Mouse (Mus musculus) midbrain, embryonic 10.5 days (tissue): Measurements from ENCODE around the gene Farp2. TPM values are rescaled to one million over a fixed set of nuclear protein-coding genes. Genes with fewer than 3 reads are reported as not detected.

Source experiments
- DNase-seq: peaks from one replicate; pipeline ENCODE4 v3.0.0-alpha.2; 2017; ENCODE audit warnings: low spot score
- H3K27ac ChIP-seq: fragments of 300-500 bp; sonication (generic); replicated peaks from 2 replicates; pipeline ENCODE4 v1.5.1; 2016; ENCODE audit warnings: mild to moderate bottlenecking
- H3K27me3 ChIP-seq: fragments of 300-500 bp; sonication (generic); 2 replicates; pipeline ENCODE4 v1.6.1; 2016; ENCODE audit warnings: low read depth, mild to moderate bottlenecking; ENCODE audit not compliant: poor library complexity, severe bottlenecking
- H3K36me3 ChIP-seq: fragments of 300-500 bp; sonication (generic); 2 replicates; pipeline ENCODE4 v1.6.1; 2016; ENCODE audit warnings: mild to moderate bottlenecking, moderate library complexity
- H3K4me1 ChIP-seq: fragments of 300-500 bp; sonication (generic); 2 replicates; pipeline ENCODE4 v1.6.1; 2016
- H3K4me3 ChIP-seq: fragments of 300-500 bp; sonication (generic); 2 replicates; pipeline ENCODE4 v1.5.1; 2016; ENCODE audit warnings: mild to moderate bottlenecking, moderate library complexity
- H3K9me3 ChIP-seq: fragments of 300-500 bp; sonication (generic); replicated peaks from 2 replicates; pipeline ENCODE4 v1.6.1; 2016; ENCODE audit warnings: mild to moderate bottlenecking
- WGBS: fragments of 180-500 bp; shearing (Covaris S2); methylation state at CpG from one replicate; pipeline ENCODE4 v1.1.7; 2016; 5-methylcytosine and 5-hydroxymethylcytosine counted together
- polyA plus RNA-seq: library from polyadenylated mRNA; unstranded; fragments of >200 nt; fragmentation: Nextera tagmentation; extraction: Ambion mirVana; gene quantifications from 2 replicates; pipeline ENCODE4 v1.2.1, GENCODE M21; 2016

The Farp2 gene
- polyA plus RNA-seq, 1 experiment from 2014 or later: 3.3 TPM

GRCm38 (mm10) chr1:93567717-93568497 lies 56.0 kb downstream of the Farp2 start:
- DNase-seq: no peak
- WGBS: 90% methylated on average over 9 of the region's 9 CpGs
- no peaks in the 10 kb centered on the region for H3K9me3 ChIP-seq
- H3K4me1 ChIP-seq: no peaks in the 10 kb centered on the region
- H3K4me3 ChIP-seq: no peak overlapping the region
- no peak overlapping the region for H3K27ac ChIP-seq
- H3K27me3 ChIP-seq: no peaks in the 10 kb centered on the region
- H3K36me3 ChIP-seq: peaks cover 10% of the 10 kb centered on the region

GRCm38 (mm10) chr1:93577066-93577465 lies 65.2 kb downstream of the Farp2 start:
- no peaks in the 10 kb centered on the region for H3K36me3 ChIP-seq
- no peaks in the 10 kb centered on the region for H3K9me3 ChIP-seq
- DNase-seq: no peak
- H3K27me3 ChIP-seq: no peaks in the 10 kb centered on the region
- no peak overlapping the region for H3K27ac ChIP-seq
- H3K4me1 ChIP-seq: no peaks in the 10 kb centered on the region
- no peak overlapping the region for H3K4me3 ChIP-seq
- 79% methylated on average over 3 of the region's 3 CpGs for WGBS

GRCm38 (mm10) chr1:93577861-93578260 lies 66.0 kb downstream of the Farp2 start:
- Histone ChIP-seq H3K4me1 (no peaks in the 10 kb centered on the region), H3K36me3 (no peaks in the 10 kb centered on the region), H3K4me3 (no peak overlapping the region), H3K27ac (no peak overlapping the region), H3K9me3 (no peaks in the 10 kb centered on the region), H3K27me3 (no peaks in the 10 kb centered on the region)
- 84% methylated on average over 4 of the region's 4 CpGs for WGBS
- DNase-seq: no peak

- 94% methylated on average over 7 of the region's 7 CpGs for WGBS
- Histone ChIP-seq H3K36me3 (no peaks in the 10 kb centered on the region), H3K27me3 (no peaks in the 10 kb centered on the region), H3K27ac (no peak overlapping the region), H3K4me3 (no peak overlapping the region), H3K4me1 (no peaks in the 10 kb centered on the region), H3K9me3 (no peaks in the 10 kb centered on the region)
- DNase-seq: no peak
These were observed 69.7 kb downstream of the Farp2 start for GRCm38 (mm10) chr1:93581545-93581944.

GRCm38 (mm10) chr1:93588346-93588745 lies 76.5 kb downstream of the Farp2 start:
- no peak overlapping the region for H3K27ac ChIP-seq
- H3K4me1 ChIP-seq: no peaks in the 10 kb centered on the region
- H3K9me3 ChIP-seq: no peaks in the 10 kb centered on the region
- DNase-seq: no peak
- 81% methylated on average over 3 of the region's 3 CpGs for WGBS
- no peaks in the 10 kb centered on the region for H3K36me3 ChIP-seq
- H3K4me3 ChIP-seq: no peak overlapping the region
- no peaks in the 10 kb centered on the region for H3K27me3 ChIP-seq

- Histone ChIP-seq H3K27me3 (no peaks in the 10 kb centered on the region), H3K4me3 (no peak overlapping the region), H3K27ac (no peak overlapping the region), H3K9me3 (no peaks in the 10 kb centered on the region), H3K4me1 (no peaks in the 10 kb centered on the region), H3K36me3 (no peaks in the 10 kb centered on the region)
- DNase-seq: no peak
These were observed 82.1 kb downstream of the Farp2 start for GRCm38 (mm10) chr1:93593960-93594359.

GRCm38 (mm10) chr1:93595916-93596315 lies 84.0 kb downstream of the Farp2 start:
- no peak for DNase-seq
- Histone ChIP-seq H3K9me3 (no peaks in the 10 kb centered on the region), H3K4me3 (no peak overlapping the region), H3K36me3 (no peaks in the 10 kb centered on the region), H3K27me3 (no peaks in the 10 kb centered on the region), H3K4me1 (no peaks in the 10 kb centered on the region), H3K27ac (no peak overlapping the region)
- 80% methylated on average over 6 of the region's 6 CpGs for WGBS

- 79% methylated on average over 4 of the region's 4 CpGs for WGBS
- H3K36me3 ChIP-seq: no peaks in the 10 kb centered on the region
These were observed 91.0 kb downstream of the Farp2 start for GRCm38 (mm10) chr1:93602911-93603310.

GRCm38 (mm10) chr1:93603921-93604320 lies 92.0 kb downstream of the Farp2 start:
- Histone ChIP-seq H3K27me3 (no peaks in the 10 kb centered on the region), H3K4me3 (no peak overlapping the region), H3K4me1 (no peaks in the 10 kb centered on the region), H3K9me3 (no peaks in the 10 kb centered on the region), H3K27ac (no peak overlapping the region), H3K36me3 (no peaks in the 10 kb centered on the region)
- WGBS: 93% methylated on average over 12 of the region's 12 CpGs
- no peak for DNase-seq

More at GRCm38 (mm10) chr1:93602911-93603310, 91.0 kb downstream of the Farp2 start:
- DNase-seq: no peak
- Histone ChIP-seq H3K9me3 (no peaks in the 10 kb centered on the region), H3K27ac (no peak overlapping the region), H3K4me3 (no peak overlapping the region), H3K4me1 (no peaks in the 10 kb centered on the region), H3K27me3 (no peaks in the 10 kb centered on the region)

GRCm38 (mm10) chr1:93607090-93608083 lies 95.5 kb downstream of the Farp2 start:
- Histone ChIP-seq H3K27ac (no peak overlapping the region), H3K27me3 (no peaks in the 10 kb centered on the region), H3K36me3 (no peaks in the 10 kb centered on the region), H3K9me3 (no peaks in the 10 kb centered on the region), H3K4me1 (no peaks in the 10 kb centered on the region), H3K4me3 (no peak overlapping the region)
- WGBS: 87% methylated on average over 14 of the region's 14 CpGs
- DNase-seq: no peak

- DNase-seq: no peak
- H3K36me3 ChIP-seq: no peaks in the 10 kb centered on the region
These were observed 96.9 kb downstream of the Farp2 start for GRCm38 (mm10) chr1:93608696-93609245.

GRCm38 (mm10) chr1:93609762-93610161 lies 97.9 kb downstream of the Farp2 start:
- Histone ChIP-seq H3K36me3 (no peaks in the 10 kb centered on the region), H3K4me1 (no peaks in the 10 kb centered on the region), H3K27me3 (no peaks in the 10 kb centered on the region), H3K27ac (no peak overlapping the region), H3K4me3 (no peak overlapping the region), H3K9me3 (no peaks in the 10 kb centered on the region)
- no peak for DNase-seq
- 84% methylated on average over 8 of the region's 8 CpGs for WGBS

More at GRCm38 (mm10) chr1:93608696-93609245, 96.9 kb downstream of the Farp2 start:
- Histone ChIP-seq H3K27ac (no peak overlapping the region), H3K4me3 (no peak overlapping the region), H3K9me3 (no peaks in the 10 kb centered on the region), H3K27me3 (no peaks in the 10 kb centered on the region), H3K4me1 (no peaks in the 10 kb centered on the region)
- 90% methylated on average over 4 of the region's 4 CpGs for WGBS
